Mouse (Mus musculus): ENCODE data around the gene Scn4b.

- TF ChIP-seq POLR2A (IDR thresholded peaks at IDR 0.05; ENCODE audit: borderline replicate concordance, extremely low read depth, low read depth, low read length) (no peak), CTCF (IDR thresholded peaks at IDR 0.05; ENCODE audit: insufficient read depth, low read length) (no peak)
Observed at GRCm38 (mm10) chr9:45145533-45146266, 7.5 kb downstream of the Scn4b start.

Data from lung, adult 2 months (tissue).